Mouse (Mus musculus): Measurements from ENCODE around the gene Dchs2.

Gene Dchs2

GRCm38 (mm10) chr3:83127726-83128448 is at the start of gene Dchs2:
Gene Dchs2, plus strand, starts transcription at chr3:83127948.
- 1% methylated on average over 55 of the region's 55 CpGs for WGBS

GRCm38 (mm10) chr3:83080567-83081055 is 47.1 kb upstream of the Dchs2 start:
- 11% methylated on average over 11 of the region's 11 CpGs for WGBS

GRCm38 (mm10) chr3:83097586-83097985 is 30.2 kb upstream of the Dchs2 start:
- 78% methylated on average over 6 of the region's 6 CpGs for WGBS

GRCm38 (mm10) chr3:83098546-83099034 is 29.2 kb upstream of the Dchs2 start:
- 5% methylated on average over 14 of the region's 14 CpGs for WGBS

GRCm38 (mm10) chr3:83099139-83099538 is 28.6 kb upstream of the Dchs2 start:
- WGBS = 89% methylated on average over 1 of the region's 1 CpGs

- WGBS = 78% methylated on average over 6 of the region's 6 CpGs
These were observed 28.1 kb upstream of the Dchs2 start for GRCm38 (mm10) chr3:83099651-83100050.

- WGBS = 91% methylated on average over 6 of the region's 6 CpGs
These were observed 25.5 kb upstream of the Dchs2 start for GRCm38 (mm10) chr3:83102286-83102685.

- WGBS = 45% methylated on average over 4 of the region's 4 CpGs
These were observed 17.6 kb upstream of the Dchs2 start for GRCm38 (mm10) chr3:83110163-83110562.

- 55% methylated on average over 7 of the region's 7 CpGs for WGBS
These were observed 16.1 kb upstream of the Dchs2 start for GRCm38 (mm10) chr3:83111485-83112261.

- 36% methylated on average over 3 of the region's 3 CpGs for WGBS
These were observed 14.9 kb upstream of the Dchs2 start for GRCm38 (mm10) chr3:83112869-83113268.

GRCm38 (mm10) chr3:83114946-83115345 is 12.8 kb upstream of the Dchs2 start:
- WGBS = 73% methylated on average over 1 of the region's 1 CpGs

GRCm38 (mm10) chr3:83117592-83117991 is 10.2 kb upstream of the Dchs2 start:
- WGBS = 49% methylated on average over 10 of the region's 10 CpGs

- 97% methylated on average over 9 of the region's 9 CpGs for WGBS
These were observed 3.8 kb upstream of the Dchs2 start for GRCm38 (mm10) chr3:83123945-83124344.

GRCm38 (mm10) chr3:83127088-83127725 is 541 bp upstream of the Dchs2 start:
- under 1% methylated on average over 36 of the region's 37 CpGs for WGBS

- under 1% methylated on average over 43 of the region's 43 CpGs for WGBS
These were observed 738 bp downstream of the Dchs2 start for GRCm38 (mm10) chr3:83128449-83128922.

- 10% methylated on average over 22 of the region's 22 CpGs for WGBS
These were observed 1.4 kb downstream of the Dchs2 start for GRCm38 (mm10) chr3:83129151-83129550.

GRCm38 (mm10) chr3:83136413-83136812 is 8.7 kb downstream of the Dchs2 start:
- 42% methylated on average over 7 of the region's 7 CpGs for WGBS

GRCm38 (mm10) chr3:83138820-83139219 is 11.1 kb downstream of the Dchs2 start:
- 88% methylated on average over 2 of the region's 2 CpGs for WGBS

GRCm38 (mm10) chr3:83145610-83146009 is 17.9 kb downstream of the Dchs2 start:
- WGBS = 55% methylated on average over 3 of the region's 3 CpGs

- 83% methylated on average over 6 of the region's 6 CpGs for WGBS
These were observed 19.7 kb downstream of the Dchs2 start for GRCm38 (mm10) chr3:83147273-83148054.

GRCm38 (mm10) chr3:83148055-83148447 is 20.3 kb downstream of the Dchs2 start:
- 25% methylated on average over 4 of the region's 4 CpGs for WGBS
